Mouse (Mus musculus): ENCODE results near the gene Tacc2. TPM values are rescaled to one million over a fixed set of nuclear protein-coding genes. Genes with fewer than 3 reads are reported as not detected.

Tacc2 gene
- polyA plus RNA-seq, 1 experiment from 2014 or later: 27.5 TPM

- no peak for TF ChIP-seq CTCF (IDR thresholded peaks at IDR 0.05; ENCODE audit: low read depth)
- H3K36me3 ChIP-seq (ENCODE audit: insufficient read depth, low read length): 0 out of 2 replicates have a peak, but pooled peaks cover 4% of the 10 kb centered on the region
Observed at GRCm38 (mm10) chr7:130624299-130624698, 47.1 kb downstream of the Tacc2 start.

GRCm38 (mm10) chr7:130625361-130625760 lies 48.1 kb downstream of the Tacc2 start:
- Histone ChIP-seq H3K9ac (ENCODE audit: low read depth, low read length) (no peak overlapping the region), H3K4me3 (replicated peaks; ENCODE audit: low read depth, low read length) (no peak overlapping the region), H3K4me1 (replicated peaks; ENCODE audit: insufficient read depth, low read length) (no peaks in the 10 kb centered on the region), H3K27me3 (ENCODE audit: insufficient read depth, low read length) (no peaks in the 10 kb centered on the region), H3K4me2 (ENCODE audit: low read length) (no peak overlapping the region), H3K36me3 (ENCODE audit: insufficient read depth, low read length) (0 out of 2 replicates have a peak, but pooled peaks cover 4% of the 10 kb centered on the region), H3K27ac (no peak overlapping the region), H3K9me3 (replicated peaks; ENCODE audit: low read length) (no peaks in the 10 kb centered on the region)
- 83% methylated on average over 7 of the region's 7 CpGs for WGBS
- ATAC-seq (replicated peaks; ENCODE audit: low FRiP score, low read depth) (no peak), DNase-seq (ENCODE audit: low spot score) (no peak)
- TF ChIP-seq CTCF (IDR thresholded peaks at IDR 0.05; ENCODE audit: low read depth): no peak

More at GRCm38 (mm10) chr7:130624299-130624698, 47.1 kb downstream of the Tacc2 start:
- no peak for DNase-seq (ENCODE audit: low spot score)
- Histone ChIP-seq H3K9ac (ENCODE audit: low read depth, low read length) (no peak overlapping the region), H3K27me3 (ENCODE audit: insufficient read depth, low read length) (no peaks in the 10 kb centered on the region), H3K27ac (no peak overlapping the region), H3K4me1 (replicated peaks; ENCODE audit: insufficient read depth, low read length) (no peaks in the 10 kb centered on the region), H3K4me2 (ENCODE audit: low read length) (no peak overlapping the region), H3K4me3 (replicated peaks; ENCODE audit: low read depth, low read length) (no peak overlapping the region), H3K9me3 (replicated peaks; ENCODE audit: low read length) (no peaks in the 10 kb centered on the region)
- ATAC-seq (replicated peaks; ENCODE audit: low FRiP score, low read depth): no peak
- 92% methylated on average over 9 of the region's 9 CpGs for WGBS

- WGBS: 36% methylated on average over 1 of the region's 1 CpGs
- no peaks in the 10 kb centered on the region for H3K9me3 ChIP-seq (replicated peaks; ENCODE audit: low read length)
- H3K4me2 ChIP-seq (ENCODE audit: low read length): no peak overlapping the region
- no peak for TF ChIP-seq CTCF (IDR thresholded peaks at IDR 0.05; ENCODE audit: low read depth)
- ATAC-seq (replicated peaks; ENCODE audit: low FRiP score, low read depth) (no peak), DNase-seq (ENCODE audit: low spot score) (no peak)
- H3K27ac ChIP-seq: no peak overlapping the region
- H3K4me1 ChIP-seq (replicated peaks; ENCODE audit: insufficient read depth, low read length): peaks cover 10% of the 10 kb centered on the region; the same call in 1 of the 2 replicates
- H3K9ac ChIP-seq (ENCODE audit: low read depth, low read length): no peak overlapping the region
- H3K36me3 ChIP-seq (ENCODE audit: insufficient read depth, low read length): 0 out of 2 replicates have a peak, but pooled peaks cover 1% of the 10 kb centered on the region
- H3K27me3 ChIP-seq (ENCODE audit: insufficient read depth, low read length): no peaks in the 10 kb centered on the region
- no peak overlapping the region for H3K4me3 ChIP-seq (replicated peaks; ENCODE audit: low read depth, low read length)
Observed at GRCm38 (mm10) chr7:130628601-130629000, 51.4 kb downstream of the Tacc2 start.

- ATAC-seq (replicated peaks; ENCODE audit: low FRiP score, low read depth): no peak
- no peak overlapping the region for H3K27ac ChIP-seq
- H3K4me2 ChIP-seq (ENCODE audit: low read length): no peak overlapping the region
- DNase-seq (ENCODE audit: low spot score): no peak
- H3K9ac ChIP-seq (ENCODE audit: low read depth, low read length): no peak overlapping the region
- H3K4me3 ChIP-seq (replicated peaks; ENCODE audit: low read depth, low read length): no peak overlapping the region
- H3K27me3 ChIP-seq (ENCODE audit: insufficient read depth, low read length): no peaks in the 10 kb centered on the region
- H3K4me1 ChIP-seq (replicated peaks; ENCODE audit: insufficient read depth, low read length): peaks cover 12% of the 10 kb centered on the region; the same call in 1 of the 2 replicates
- H3K36me3 ChIP-seq (ENCODE audit: insufficient read depth, low read length): no peaks in the 10 kb centered on the region
- TF ChIP-seq CTCF (IDR thresholded peaks at IDR 0.05; ENCODE audit: low read depth): no peak
- WGBS: 88% methylated on average over 7 of the region's 7 CpGs
- H3K9me3 ChIP-seq (replicated peaks; ENCODE audit: low read length): no peaks in the 10 kb centered on the region
Observed at GRCm38 (mm10) chr7:130629999-130630398, 52.8 kb downstream of the Tacc2 start.

- H3K36me3 ChIP-seq (ENCODE audit: insufficient read depth, low read length): no peaks in the 10 kb centered on the region
- no peak overlapping the region; the same call in 1 of the 2 replicates for H3K27ac ChIP-seq
- ATAC-seq (replicated peaks; ENCODE audit: low FRiP score, low read depth) (no peak), DNase-seq (ENCODE audit: low spot score) (no peak)
- H3K4me1 ChIP-seq (replicated peaks; ENCODE audit: insufficient read depth, low read length): peaks cover 12% of the 10 kb centered on the region; the same call in 1 of the 2 replicates
- H3K4me3 ChIP-seq (replicated peaks; ENCODE audit: low read depth, low read length): no peak overlapping the region
- TF ChIP-seq CTCF (IDR thresholded peaks at IDR 0.05; ENCODE audit: low read depth): no peak
- WGBS: 92% methylated on average over 3 of the region's 3 CpGs
- no peaks in the 10 kb centered on the region for H3K9me3 ChIP-seq (replicated peaks; ENCODE audit: low read length)
- no peaks in the 10 kb centered on the region for H3K27me3 ChIP-seq (ENCODE audit: insufficient read depth, low read length)
- no peak overlapping the region for H3K4me2 ChIP-seq (ENCODE audit: low read length)
- no peak overlapping the region for H3K9ac ChIP-seq (ENCODE audit: low read depth, low read length)
Observed at GRCm38 (mm10) chr7:130630956-130631355, 53.7 kb downstream of the Tacc2 start.

GRCm38 (mm10) chr7:130631553-130632378 lies 54.5 kb downstream of the Tacc2 start:
- H3K4me3 ChIP-seq (replicated peaks; ENCODE audit: low read depth, low read length): no peak overlapping the region
- DNase-seq (ENCODE audit: low spot score): peak; percentile 90
- ATAC-seq (replicated peaks; ENCODE audit: low FRiP score, low read depth): peak; percentile 58; the same call in 1 of the 2 replicates
- H3K9ac ChIP-seq (ENCODE audit: low read depth, low read length): 0 out of 2 replicates have a peak overlapping the region, but pooled peaks have one; percentile 13
- peak; percentile 42; the same call in 1 of the 2 replicates for TF ChIP-seq CTCF (IDR thresholded peaks at IDR 0.05; ENCODE audit: low read depth)
- H3K9me3 ChIP-seq (replicated peaks; ENCODE audit: low read length): no peaks in the 10 kb centered on the region
- H3K27me3 ChIP-seq (ENCODE audit: insufficient read depth, low read length): no peaks in the 10 kb centered on the region
- H3K27ac ChIP-seq: peak overlapping the region; percentile 47
- WGBS: 29% methylated on average over 22 of the region's 22 CpGs
- peaks cover 12% of the 10 kb centered on the region; the same call in 1 of the 2 replicates for H3K4me1 ChIP-seq (replicated peaks; ENCODE audit: insufficient read depth, low read length)
- H3K36me3 ChIP-seq (ENCODE audit: insufficient read depth, low read length): no peaks in the 10 kb centered on the region
- peak overlapping the region; percentile 8; the same call in 1 of the 2 replicates for H3K4me2 ChIP-seq (ENCODE audit: low read length)

All from kidney, postnatal 0 days (tissue).